Mouse (Mus musculus): Measurements from ENCODE around the gene Recql5. TPM values are rescaled to one million over a fixed set of nuclear protein-coding genes. Genes with fewer than 3 reads are reported as not detected.
"Not testable (repeated sequence)": the region's sequence is repeated elsewhere in the genome, so short reads cannot be mapped to it uniquely, and the experiment has no call there.

Recql5 gene
- total RNA-seq, 2 experiments from 2014 or later: 25.9 to 27.4 TPM

GRCm38 (mm10) chr11:115869393-115869792 is 63.9 kb downstream of the Recql5 start:
- no peak for DNase-seq (ENCODE audit: low spot score in 2 of 2)

- DNase-seq (ENCODE audit: low spot score in 2 of 2): no peak
Observed at GRCm38 (mm10) chr11:115863895-115864294, 69.4 kb downstream of the Recql5 start.

- DNase-seq (ENCODE audit: low spot score in 2 of 2): peak; percentile 59 to 63
Observed at GRCm38 (mm10) chr11:115859143-115859945, 73.9 kb downstream of the Recql5 start.

GRCm38 (mm10) chr11:115858354-115858753 is 74.9 kb downstream of the Recql5 start, which contains the start of gene Myo15b:
TSS of gene Myo15b (plus strand) at chr11:115858406.
- DNase-seq (ENCODE audit: low spot score in 2 of 2): no peak

- no peak for DNase-seq (ENCODE audit: low spot score in 2 of 2)
Observed at GRCm38 (mm10) chr11:115857936-115858335, 75.3 kb downstream of the Recql5 start.

- not testable (repeated sequence) for DNase-seq (ENCODE audit: low spot score in 2 of 2)
Observed at GRCm38 (mm10) chr11:115857146-115857545, 76.1 kb downstream of the Recql5 start.

- peak; percentile 19 to 30 for DNase-seq (ENCODE audit: low spot score in 2 of 2)
Observed at GRCm38 (mm10) chr11:115854674-115855073, 78.6 kb downstream of the Recql5 start.

GRCm38 (mm10) chr11:115845819-115846218 is 87.5 kb downstream of the Recql5 start:
- no peak for DNase-seq (ENCODE audit: low spot score in 2 of 2)

- no peak for DNase-seq (ENCODE audit: low spot score in 2 of 2)
Observed at GRCm38 (mm10) chr11:115844240-115844639, 89.0 kb downstream of the Recql5 start.

GRCm38 (mm10) chr11:115843891-115844239 is 89.4 kb downstream of the Recql5 start:
- DNase-seq (ENCODE audit: low spot score in 2 of 2): no peak

- DNase-seq (ENCODE audit: low spot score in 2 of 2): no peak
Observed at GRCm38 (mm10) chr11:115843141-115843890, 90.0 kb downstream of the Recql5 start.

Other genes with a start within 250 kb of the Recql5 start
- gene Grb2, start 224.9 kb downstream of the Recql5 start, total RNA-seq (2021): 100 to 1,000 TPM; 204 to 206 TPM
- gene Tmem94, start 168.0 kb downstream of the Recql5 start, total RNA-seq (2021): 10 to 100 TPM; 62.9 to 65.2 TPM
- 10 to 100 TPM; 17.7 to 18.6 TPM for gene Caskin2, start 119.8 kb downstream of the Recql5 start, total RNA-seq (2021)
- gene Tsen54, start 118.8 kb downstream of the Recql5 start, total RNA-seq (2021): 10 to 100 TPM; 14.0 to 14.5 TPM
- 1 to 10 TPM; 3.6 to 4.5 TPM for gene Llgl2, start 109.4 kb downstream of the Recql5 start, total RNA-seq (2021)
- under 1 TPM; 0.49 to 0.75 TPM for gene Myo15b, start 75.1 kb downstream of the Recql5 start, total RNA-seq (2021)
- gene Smim5, start 33.5 kb downstream of the Recql5 start, total RNA-seq (2021): under 1 TPM in 1 of 2 experiments, not detected in 1; 0.54 TPM
- gene Smim6, start 21.5 kb downstream of the Recql5 start, total RNA-seq (2021): not detected
- 10 to 100 TPM; 45.3 to 54.0 TPM for gene Sap30bp, start 195 bp downstream of the Recql5 start, total RNA-seq (2021)
- 1 to 10 TPM; 4.5 to 6.9 TPM for gene Itgb4, start 41.2 kb upstream of the Recql5 start, total RNA-seq (2021)
- gene Galk1, start 79.2 kb upstream of the Recql5 start, total RNA-seq (2021): 10 to 100 TPM; 15.5 to 16.3 TPM
- 100 to 1,000 TPM; 246 to 269 TPM for gene H3f3b, start 94.5 kb upstream of the Recql5 start, total RNA-seq (2021)
- 10 to 100 TPM; 21.8 to 22.3 TPM for gene Unk, start 96.8 kb upstream of the Recql5 start, total RNA-seq (2021)
- gene Unc13d, start 144.5 kb upstream of the Recql5 start, total RNA-seq (2021): 1 to 10 TPM; 1.8 to 2.7 TPM
- 100 to 1,000 TPM; 464 to 477 TPM for gene Wbp2, start 153.5 kb upstream of the Recql5 start, total RNA-seq (2021)
- gene Trim47, start 193.7 kb upstream of the Recql5 start, total RNA-seq (2021): 1 to 10 TPM; 7.3 to 7.9 TPM
- 1 to 10 TPM; 7.3 to 7.9 TPM for gene Trim65, start 197.7 kb upstream of the Recql5 start, total RNA-seq (2021)
- 10 to 100 TPM; 61.7 to 66.9 TPM for gene Mrpl38, start 205.4 kb upstream of the Recql5 start, total RNA-seq (2021)
- gene Fbf1, start 234.7 kb upstream of the Recql5 start, total RNA-seq (2021): 10 to 100 TPM; 75.9 to 81.3 TPM

Data from left cerebral cortex, adult 18-20 months (tissue).